Mouse (Mus musculus) embryonic facial prominence, embryonic 14.5 days (tissue): ENCODE measurements around the gene Fxr2. TPM values are rescaled to one million over a fixed set of nuclear protein-coding genes. Genes with fewer than 3 reads are reported as not detected.

Source experiments
- ATAC-seq: fragments of 200-750 bp; cut with Nextera tagmentation; 2 replicates; pipeline ENCODE4 v1.8.0; 2017; ENCODE audit warnings: low read depth, moderate number of reproducible peaks, moderate TSS enrichment
- DNase-seq: peaks from one replicate; pipeline ENCODE4 v3.0.0-alpha.2; 2015; ENCODE audit warnings: low spot score
- H3K27ac ChIP-seq: fragments of 300-500 bp; sonication (generic); replicated peaks from 2 replicates; pipeline ENCODE4 v1.5.1; 2014; ENCODE audit warnings: low read depth, mild to moderate bottlenecking, low read length, moderate library complexity
- H3K27me3 ChIP-seq: fragments of 300-500 bp; sonication (generic); replicated peaks from 2 replicates; pipeline ENCODE4 v1.6.1; 2014; ENCODE audit warnings: low read length; ENCODE audit not compliant: control insufficient read depth, insufficient read depth
- H3K36me3 ChIP-seq: fragments of 300-500 bp; sonication (generic); 2 replicates; pipeline ENCODE4 v1.6.1; 2014; ENCODE audit warnings: low read length, mixed read lengths; ENCODE audit not compliant: control insufficient read depth, insufficient read depth
- H3K4me1 ChIP-seq: fragments of 300-500 bp; sonication (generic); 2 replicates; pipeline ENCODE4 v1.6.1; 2014; ENCODE audit warnings: antibody characterized with exemption, low read length; ENCODE audit not compliant: control insufficient read depth, insufficient read depth
- H3K4me2 ChIP-seq: fragments of 300-500 bp; sonication (generic); 2 replicates; pipeline ENCODE4 v1.6.1; 2014; ENCODE audit warnings: low read depth, mild to moderate bottlenecking, low read length, moderate library complexity, mixed read lengths
- H3K4me3 ChIP-seq: fragments of 300-500 bp; sonication (generic); 2 replicates; pipeline ENCODE4 v1.5.1; 2014; ENCODE audit warnings: low read depth, mild to moderate bottlenecking, low read length
- H3K9ac ChIP-seq: fragments of 300-500 bp; sonication (generic); 2 replicates; pipeline ENCODE4 v1.6.1; 2014; ENCODE audit warnings: low read depth, mild to moderate bottlenecking, low read length, moderate library complexity, mixed read lengths
- H3K9me3 ChIP-seq: fragments of 300-500 bp; sonication (generic); 2 replicates; pipeline ENCODE4 v1.6.1; 2016; ENCODE audit warnings: low read length; ENCODE audit not compliant: control insufficient read depth
- WGBS: fragments of 180-500 bp; shearing (Covaris S2); extraction: QIAGEN DNeasy Blood & Tissue Kit; methylation state at CpG from one replicate; pipeline ENCODE4 v1.1.7; 2014; 5-methylcytosine and 5-hydroxymethylcytosine counted together
- polyA plus RNA-seq: library from polyadenylated mRNA; unstranded; fragments of >200 nt; fragmentation: Nextera tagmentation; extraction: Ambion mirVana; gene quantifications from 2 replicates; pipeline ENCODE4 v1.2.1, GENCODE M21; 2014

Fxr2 gene
- polyA plus RNA-seq, 1 experiment from 2014 or later = 25.4 TPM

DNA sequence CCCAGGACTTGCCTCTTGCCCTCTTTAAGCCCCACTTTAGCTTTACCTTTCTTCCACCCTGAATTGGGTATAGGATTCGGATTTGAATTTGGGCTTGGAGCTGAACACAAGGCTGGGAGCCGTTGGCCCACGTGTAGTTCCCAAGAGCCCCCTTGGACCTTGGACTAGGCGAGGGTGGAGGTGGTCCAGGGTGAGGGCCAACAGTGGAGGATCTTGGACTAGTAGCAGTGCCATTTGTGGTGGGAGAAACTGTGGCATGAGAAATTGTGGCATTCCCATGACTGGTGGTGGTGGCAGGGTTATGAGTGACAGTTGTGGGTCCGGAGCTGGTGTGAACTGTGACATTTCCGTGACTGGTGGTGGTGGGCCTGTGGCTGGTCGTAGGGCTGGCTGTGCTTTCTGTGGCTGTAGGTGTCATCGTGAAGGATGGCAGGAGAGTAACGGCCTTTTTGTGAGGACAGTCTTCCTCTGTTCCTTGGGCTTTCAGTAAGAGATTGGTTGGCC is 32.7 kb downstream of the Fxr2 start:
- peaks cover 16% of the 10 kb centered on the region for H3K4me1 ChIP-seq
- 79% methylated on average over 9 of the region's 9 CpGs for WGBS

DNA sequence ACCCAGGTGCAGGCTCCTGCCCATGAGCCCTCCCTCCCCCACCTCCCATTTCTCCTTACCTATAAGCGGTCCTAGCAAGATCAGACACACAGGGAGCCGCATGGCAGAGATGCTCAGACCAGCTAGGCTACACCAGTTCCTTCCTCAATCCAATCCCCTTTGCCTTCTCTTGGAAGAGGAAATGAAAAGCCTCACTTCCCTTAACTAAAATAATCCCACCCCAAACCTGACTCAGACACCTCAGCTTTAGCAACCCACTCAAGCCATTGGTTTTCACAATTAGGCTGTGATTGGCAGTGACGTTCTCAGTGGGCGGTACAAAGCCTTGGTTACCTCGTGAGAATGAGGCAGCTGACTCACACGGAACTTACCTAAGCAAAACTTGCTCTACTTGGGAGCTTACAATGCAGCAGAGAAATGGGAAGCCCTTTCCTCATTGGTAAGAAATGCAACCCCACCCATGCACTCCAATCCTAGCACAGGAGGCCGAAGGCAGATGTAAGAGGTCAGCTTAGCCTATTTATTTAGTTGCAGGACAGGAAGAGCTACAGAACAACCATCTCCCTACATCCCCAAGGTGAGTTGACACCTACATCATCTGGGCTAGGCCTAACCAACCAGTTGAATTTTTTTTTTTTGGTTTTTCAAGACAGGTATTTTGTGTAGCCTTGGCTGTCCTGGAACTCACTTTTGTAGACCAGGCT is 33.3 kb downstream of the Fxr2 start, which contains the start of gene Cd68:
Gene Cd68 (minus strand): TSS at position 193 of the 704 bp plus-strand sequence.
- Histone ChIP-seq H3K36me3 (peaks cover 71% of the 10 kb centered on the region), H3K9me3 (no peaks in the 10 kb centered on the region), H3K4me2 (no peak within 1 kb of the TSS), H3K27me3 (no peaks in the 10 kb centered on the region), H3K4me1 (peaks cover 16% of the 10 kb centered on the region), H3K27ac (peak within 1 kb of the TSS; percentile 50), H3K9ac (0 out of 2 replicates have a peak within 1 kb of the TSS, but pooled peaks have one; percentile 8), H3K4me3 (no peak within 1 kb of the TSS)
- ATAC-seq (no peak), DNase-seq (peak; percentile 72)
- 35% methylated on average over 7 of the region's 7 CpGs for WGBS

More for the DNA sequence above, 32.7 kb downstream of the Fxr2 start:
- ATAC-seq = no peak
- Histone ChIP-seq H3K9me3 (no peaks in the 10 kb centered on the region), H3K36me3 (peaks cover 66% of the 10 kb centered on the region), H3K9ac (no peak overlapping the region), H3K4me2 (no peak overlapping the region), H3K4me3 (no peak overlapping the region), H3K27me3 (no peaks in the 10 kb centered on the region), H3K27ac (peak overlapping the region; percentile 50)
- no peak for DNase-seq

- H3K27ac ChIP-seq = no peak overlapping the region
- H3K9ac ChIP-seq = no peak overlapping the region
- H3K27me3 ChIP-seq = no peaks in the 10 kb centered on the region
- peaks cover 16% of the 10 kb centered on the region for H3K4me1 ChIP-seq
- no peak for DNase-seq
- no peak overlapping the region for H3K4me3 ChIP-seq
- peaks cover 71% of the 10 kb centered on the region for H3K36me3 ChIP-seq
- no peaks in the 10 kb centered on the region for H3K9me3 ChIP-seq
- no peak for ATAC-seq
- 86% methylated on average over 3 of the region's 3 CpGs for WGBS
- H3K4me2 ChIP-seq = no peak overlapping the region
Observed at GRCm38 (mm10) chr11:69666665-69667005, 33.8 kb downstream of the Fxr2 start.

- Histone ChIP-seq H3K4me3 (peak overlapping the region; percentile 100), H3K9me3 (no peaks in the 10 kb centered on the region), H3K27ac (peak overlapping the region; percentile 99), H3K4me1 (peaks cover 12% of the 10 kb centered on the region), H3K4me2 (peak overlapping the region; percentile 97), H3K36me3 (peaks cover 81% of the 10 kb centered on the region), H3K9ac (peak overlapping the region; percentile 99), H3K27me3 (no peaks in the 10 kb centered on the region)
- ATAC-seq = peak; percentile 60
- peak; percentile 96 for DNase-seq
- 1% methylated on average over 31 of the region's 61 CpGs for WGBS
Observed at GRCm38 (mm10) chr11:69670786-69671725, 38.3 kb downstream of the Fxr2 start.

DNA sequence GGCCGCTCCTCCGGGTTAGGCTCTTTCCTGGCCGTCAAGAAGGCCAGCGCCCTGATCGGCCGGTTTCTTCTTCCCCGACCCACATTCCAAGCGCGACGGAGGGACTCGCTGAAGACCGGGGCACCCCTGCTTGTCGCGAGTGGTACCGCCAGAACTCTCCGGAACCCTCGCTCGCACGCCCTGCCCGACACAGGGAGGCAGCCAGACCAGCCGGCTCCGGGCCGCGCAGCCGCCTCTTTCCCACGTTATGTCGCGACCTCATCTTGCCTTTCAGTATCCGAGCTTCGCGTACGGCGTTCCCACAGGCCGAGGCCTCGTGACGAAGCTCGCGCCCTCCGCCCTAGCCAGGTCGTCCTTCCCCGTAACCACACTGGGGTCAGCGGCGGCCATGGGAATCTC is 38.9 kb downstream of the Fxr2 start:
- ATAC-seq = 0 out of 2 replicates have a peak, but pooled peaks have one; percentile 0
- WGBS = under 1% methylated on average over 36 of the region's 43 CpGs

DNA sequence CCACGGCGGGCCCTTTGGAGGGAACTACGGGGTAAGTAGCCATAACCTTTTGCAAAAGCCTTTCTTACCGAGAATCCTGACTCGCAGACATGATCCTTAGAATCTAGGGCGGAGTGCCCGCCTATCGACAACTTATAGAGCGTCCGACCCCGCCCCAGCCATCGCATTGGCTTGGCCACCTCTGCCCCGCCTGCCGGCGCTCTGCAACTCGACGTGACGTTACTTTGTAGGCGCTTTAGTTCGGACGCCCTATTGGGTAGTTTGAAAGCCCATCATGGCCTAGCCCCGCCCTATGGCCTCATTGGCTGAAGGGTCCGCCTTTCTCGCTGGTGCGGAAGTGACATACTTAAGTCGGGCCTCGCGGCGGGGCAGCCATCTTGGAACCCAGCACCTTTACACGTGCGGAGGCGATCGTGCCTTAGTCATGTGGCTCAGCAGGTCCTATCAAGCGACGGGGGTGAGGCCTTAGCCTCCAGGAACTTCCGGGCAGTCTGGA is 39.5 kb downstream of the Fxr2 start, which contains the start of gene Eif4a1:
Gene Eif4a1 (minus strand): TSS at position 213 of the 496 bp plus-strand sequence.
- Histone ChIP-seq H3K4me3 (peak within 1 kb of the TSS; percentile 100), H3K9me3 (no peaks in the 10 kb centered on the region), H3K27me3 (no peaks in the 10 kb centered on the region), H3K9ac (peak within 1 kb of the TSS; percentile 99), H3K4me2 (peak within 1 kb of the TSS; percentile 97), H3K27ac (peak within 1 kb of the TSS; percentile 99), H3K4me1 (peaks cover 12% of the 10 kb centered on the region), H3K36me3 (peaks cover 83% of the 10 kb centered on the region)
- under 1% methylated on average over 36 of the region's 36 CpGs for WGBS
- ATAC-seq = peak; percentile 97
- DNase-seq = peak; percentile 100

More for the DNA sequence above, 38.9 kb downstream of the Fxr2 start:
- peaks cover 81% of the 10 kb centered on the region for H3K36me3 ChIP-seq
- peak overlapping the region; percentile 100 for H3K4me3 ChIP-seq
- H3K27ac ChIP-seq = peak overlapping the region; percentile 99
- H3K9me3 ChIP-seq = no peaks in the 10 kb centered on the region
- no peak for DNase-seq
- peaks cover 12% of the 10 kb centered on the region for H3K4me1 ChIP-seq
- H3K4me2 ChIP-seq = peak overlapping the region; percentile 97
- H3K9ac ChIP-seq = peak overlapping the region; percentile 99
- H3K27me3 ChIP-seq = no peaks in the 10 kb centered on the region

DNA sequence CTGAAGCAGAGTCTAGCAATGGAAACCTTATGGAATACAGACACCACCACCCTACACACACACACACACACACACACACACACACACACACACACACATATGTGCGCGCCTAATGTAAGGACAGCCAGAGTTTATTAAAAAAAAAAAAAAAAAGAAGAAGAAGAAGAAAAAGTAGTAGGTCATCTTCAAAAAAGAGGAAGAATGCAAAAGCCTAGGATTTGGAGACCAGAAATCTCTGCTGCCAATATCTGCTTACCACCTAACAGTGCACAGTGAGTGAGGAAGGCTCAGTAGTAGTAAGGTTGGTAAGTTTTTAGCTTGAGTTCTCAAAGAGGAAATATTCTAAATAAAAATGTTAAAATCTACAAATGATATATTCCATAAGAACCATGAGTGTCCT is 46.4 kb downstream of the Fxr2 start:
- no peaks in the 10 kb centered on the region for H3K9me3 ChIP-seq
- H3K27ac ChIP-seq = no peak overlapping the region
- peaks cover 59% of the 10 kb centered on the region for H3K36me3 ChIP-seq
- no peak overlapping the region for H3K4me2 ChIP-seq
- no peak overlapping the region for H3K4me3 ChIP-seq
- 96% methylated on average over 2 of the region's 2 CpGs for WGBS
- DNase-seq (no peak), ATAC-seq (no peak)
- H3K4me1 ChIP-seq = peaks cover 20% of the 10 kb centered on the region
- no peaks in the 10 kb centered on the region for H3K27me3 ChIP-seq
- H3K9ac ChIP-seq = no peak overlapping the region

- Histone ChIP-seq H3K9ac (peak overlapping the region; percentile 91), H3K4me3 (peak overlapping the region; percentile 75), H3K4me1 (peaks cover 20% of the 10 kb centered on the region), H3K4me2 (peak overlapping the region; percentile 75), H3K36me3 (peaks cover 48% of the 10 kb centered on the region), H3K27me3 (no peaks in the 10 kb centered on the region), H3K9me3 (no peaks in the 10 kb centered on the region), H3K27ac (no peak overlapping the region)
- no peak for ATAC-seq
- no peak for DNase-seq
- 87% methylated on average over 28 of the region's 30 CpGs for WGBS
Observed at GRCm38 (mm10) chr11:69680136-69680855, 47.5 kb downstream of the Fxr2 start.
